Mouse (Mus musculus) C2C12 (cell line): ENCODE measurements at regions not wholly inside any gene's neighbourhood (a gene's known extent, or its start where the extent isn't known, plus 50 kb on each side); places are given as distances from the start of the nearest gene placed in this dataset.

Experiments used
- CTCF ChIP-seq: IDR thresholded peaks from one replicate; pipeline ENCODE4 v1.5.1; 2011; ENCODE audit not compliant: control insufficient read depth, insufficient read depth, insufficient read length
- USF1 ChIP-seq: IDR thresholded peaks from one replicate; pipeline ENCODE4 v1.6.1; 2011; ENCODE audit warnings: low read depth, mild to moderate bottlenecking, control low read depth, moderate library complexity

DNA sequence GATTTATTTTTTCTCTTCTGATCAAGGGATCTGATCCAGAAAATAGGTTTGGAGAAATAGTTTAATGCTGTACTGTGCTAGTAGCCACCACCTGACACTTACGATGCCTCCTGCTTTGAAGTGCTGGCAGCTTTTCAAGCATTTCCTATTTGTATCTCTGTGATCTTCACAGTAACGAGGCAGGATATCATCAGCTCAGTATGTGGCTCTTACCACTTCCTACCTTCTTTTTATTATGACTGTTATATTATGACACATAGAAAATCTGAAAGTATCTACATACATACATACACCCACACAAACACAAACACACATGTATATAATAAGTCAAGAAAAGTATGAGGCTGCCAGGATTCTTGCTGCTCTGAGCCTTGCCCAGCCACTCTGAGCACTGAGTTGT lies 124.4 kb upstream of the Fut8 start:
- TF ChIP-seq CTCF = no peak
- TF ChIP-seq USF1 = no peak
